Comparison of ENCODE assay signal across 8 mouse cellular contexts in the genomic region with DNA sequence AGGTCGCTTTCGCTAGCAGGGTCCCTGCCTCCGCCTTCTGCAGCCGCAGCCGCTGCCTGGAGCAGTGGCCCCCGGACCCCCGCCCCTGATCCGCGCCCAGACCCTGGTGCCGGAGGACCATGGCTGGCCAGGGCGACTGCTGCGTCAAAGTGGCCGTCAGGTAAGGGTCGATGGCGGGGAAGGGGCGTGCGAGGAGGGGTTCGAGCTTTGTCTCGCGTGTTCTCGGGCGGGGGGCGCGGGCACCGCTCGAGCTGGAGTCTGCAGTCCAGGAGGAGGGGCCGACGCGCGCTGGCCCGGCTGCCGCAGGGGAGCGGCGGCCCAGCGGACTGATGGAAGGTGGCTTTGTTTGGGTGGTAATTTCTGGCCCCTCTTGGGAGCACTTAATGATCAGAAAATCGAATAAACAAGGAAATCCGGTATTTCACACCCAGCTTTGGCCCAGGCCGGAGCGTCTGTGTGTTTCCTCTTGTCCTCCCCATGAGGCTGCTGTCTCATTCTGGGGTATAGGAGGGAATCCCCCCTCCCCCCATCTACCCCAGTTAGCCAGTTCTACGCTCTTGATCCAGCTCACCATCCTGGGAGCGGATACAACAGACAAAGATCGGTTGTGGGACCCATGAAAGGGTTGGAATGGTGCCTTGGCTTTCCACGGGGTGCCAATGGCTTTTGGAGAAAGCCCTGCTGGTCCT. TPM values are rescaled to one million over a fixed set of nuclear protein-coding genes. Genes with fewer than 3 reads are reported as not detected.
A peak's percentile ranks its signal among the peaks of the same experiment; 100 is the strongest.
DNase-seq lines count a peak whose midpoint lies in the region; ATAC-seq lines count a peak whose summit lies in the region.

No protein-coding gene starts in this region.

- no peaks in the 10 kb centered on the region for H3K9me3 ChIP-seq in heart, embryonic 12.5 days (replicated peaks)
- no peaks in the 10 kb centered on the region for H3K9me3 ChIP-seq in hindbrain, embryonic 12.5 days (replicated peaks)

- H3K27ac ChIP-seq in heart, embryonic 12.5 days (ENCODE audit: poor library complexity, severe bottlenecking): no peak overlapping the region
- peak overlapping the region; percentile 93 for H3K27ac ChIP-seq in hindbrain, embryonic 12.5 days

- WGBS in heart, embryonic 12.5 days: 2% methylated on average over 43 of the region's 43 CpGs
- WGBS in hindbrain, embryonic 12.5 days: under 1% methylated on average over 42 of the region's 43 CpGs

- H3K27me3 ChIP-seq in heart, embryonic 12.5 days (replicated peaks): no peaks in the 10 kb centered on the region
- no peaks in the 10 kb centered on the region for H3K27me3 ChIP-seq in hindbrain, embryonic 12.5 days

- peak overlapping the region; percentile 85 for H3K9ac ChIP-seq in heart, embryonic 12.5 days
- peak overlapping the region; percentile 96 for H3K9ac ChIP-seq in hindbrain, embryonic 12.5 days

- peaks cover 85% of the 10 kb centered on the region for H3K4me1 ChIP-seq in heart, embryonic 12.5 days (replicated peaks)
- H3K4me1 ChIP-seq in hindbrain, embryonic 12.5 days: peaks cover 71% of the 10 kb centered on the region

- H3K4me2 ChIP-seq in heart, embryonic 12.5 days: peak overlapping the region; percentile 96
- peak overlapping the region; percentile 71 for H3K4me2 ChIP-seq in hindbrain, embryonic 12.5 days (replicated peaks)

- ATAC-seq in heart, embryonic 12.5 days (ENCODE audit: insufficient number of reproducible peaks, low FRiP score): peak; percentile 17
- ATAC-seq in hindbrain, embryonic 12.5 days (ENCODE audit: low FRiP score): peak; percentile 58

- peak overlapping the region; percentile 74 for H3K4me3 ChIP-seq in heart, embryonic 12.5 days
- H3K4me3 ChIP-seq in hindbrain, embryonic 12.5 days: peak overlapping the region; percentile 82

- H3K36me3 ChIP-seq in heart, embryonic 12.5 days: no peaks in the 10 kb centered on the region
- H3K36me3 ChIP-seq in hindbrain, embryonic 12.5 days: no peaks in the 10 kb centered on the region

- DNase-seq in heart, postnatal 10 days: no peak
- DNase-seq in B cell, adult 2 months: peak; percentile 38 to 44
- DNase-seq in cerebellum, adult 9-10 months: peak; percentile 59
- DNase-seq in lung, postnatal 36 days: peak; percentile 44
- peak; percentile 38 for DNase-seq in thymus, postnatal 0 days (ENCODE audit: low spot score)
- DNase-seq in layer of hippocampus, adult 18-20 months (ENCODE audit: low spot score in 2 of 2): no peak

- intact Hi-C loops in heart, postnatal 10 days (cut with DNase I): no loop called here

RNA-seq across cellular contexts. Expression of gene Kif21b, which starts 0.6 kb away (rescaled TPM):
- polyA plus RNA-seq in heart, embryonic 12.5 days (2016; fragmentation: Nextera tagmentation; extraction: Ambion mirVana): 3.3 and 3.4 TPM in 2 replicates
- total RNA-seq in heart, postnatal 10 days (2021): 1 to 10 TPM; 1.3 to 1.6 TPM
- polyA plus RNA-seq in hindbrain, embryonic 12.5 days (2016; fragmentation: Nextera tagmentation; extraction: Ambion mirVana): 39.1 and 44.7 TPM in 2 replicates
- 14.8 and 20.3 TPM in 2 replicates for polyA plus RNA-seq in thymus, postnatal 0 days (2015; fragmentation: Nextera tagmentation; extraction: Ambion mirVana)
- 10 to 100 TPM; 31.7 to 31.9 TPM for total RNA-seq in layer of hippocampus, adult 18-20 months (2021)

Comparison
In these comparisons a context has a peak if more than half of its experiments do, and no peak if none do; other contexts are left out.
1. DNase-seq: peak in B cell, adult 2 months (2 of 2), cerebellum, adult 9-10 months (single experiment), lung, postnatal 36 days (single experiment) and thymus, postnatal 0 days (single experiment); none in heart, postnatal 10 days (0 of 2) and layer of hippocampus, adult 18-20 months (0 of 2).